Mouse (Mus musculus) embryonic facial prominence, embryonic 14.5 days (tissue): Measurements from ENCODE around the gene Gm28035. TPM values are rescaled to one million over a fixed set of nuclear protein-coding genes. Genes with fewer than 3 reads are reported as not detected.

Source experiments
- ATAC-seq: fragments of 200-750 bp; cut with Nextera tagmentation; 2 replicates; pipeline ENCODE4 v1.8.0; 2017; ENCODE audit warnings: low read depth, moderate number of reproducible peaks, moderate TSS enrichment
- DNase-seq: peaks from one replicate; pipeline ENCODE4 v3.0.0-alpha.2; 2015; ENCODE audit warnings: low spot score
- H3K27ac ChIP-seq: fragments of 300-500 bp; sonication (generic); replicated peaks from 2 replicates; pipeline ENCODE4 v1.5.1; 2014; ENCODE audit warnings: low read depth, mild to moderate bottlenecking, low read length, moderate library complexity
- H3K27me3 ChIP-seq: fragments of 300-500 bp; sonication (generic); replicated peaks from 2 replicates; pipeline ENCODE4 v1.6.1; 2014; ENCODE audit warnings: low read length; ENCODE audit not compliant: control insufficient read depth, insufficient read depth
- H3K36me3 ChIP-seq: fragments of 300-500 bp; sonication (generic); 2 replicates; pipeline ENCODE4 v1.6.1; 2014; ENCODE audit warnings: low read length, mixed read lengths; ENCODE audit not compliant: control insufficient read depth, insufficient read depth
- H3K4me1 ChIP-seq: fragments of 300-500 bp; sonication (generic); 2 replicates; pipeline ENCODE4 v1.6.1; 2014; ENCODE audit warnings: antibody characterized with exemption, low read length; ENCODE audit not compliant: control insufficient read depth, insufficient read depth
- H3K4me2 ChIP-seq: fragments of 300-500 bp; sonication (generic); 2 replicates; pipeline ENCODE4 v1.6.1; 2014; ENCODE audit warnings: low read depth, mild to moderate bottlenecking, low read length, moderate library complexity, mixed read lengths
- H3K4me3 ChIP-seq: fragments of 300-500 bp; sonication (generic); 2 replicates; pipeline ENCODE4 v1.5.1; 2014; ENCODE audit warnings: low read depth, mild to moderate bottlenecking, low read length
- H3K9ac ChIP-seq: fragments of 300-500 bp; sonication (generic); 2 replicates; pipeline ENCODE4 v1.6.1; 2014; ENCODE audit warnings: low read depth, mild to moderate bottlenecking, low read length, moderate library complexity, mixed read lengths
- H3K9me3 ChIP-seq: fragments of 300-500 bp; sonication (generic); 2 replicates; pipeline ENCODE4 v1.6.1; 2016; ENCODE audit warnings: low read length; ENCODE audit not compliant: control insufficient read depth
- WGBS: fragments of 180-500 bp; shearing (Covaris S2); extraction: QIAGEN DNeasy Blood & Tissue Kit; methylation state at CpG from one replicate; pipeline ENCODE4 v1.1.7; 2014; 5-methylcytosine and 5-hydroxymethylcytosine counted together
- polyA plus RNA-seq: library from polyadenylated mRNA; unstranded; fragments of >200 nt; fragmentation: Nextera tagmentation; extraction: Ambion mirVana; gene quantifications from 2 replicates; pipeline ENCODE4 v1.2.1, GENCODE M21; 2014

Gene Gm28035
- polyA plus RNA-seq, 1 experiment from 2014 or later, result 0.06 TPM

GRCm38 (mm10) chr2:30216293-30216692, 24.1 kb upstream of the Gm28035 start:
- Histone ChIP-seq H3K27ac (no peak overlapping the region), H3K27me3 (no peaks in the 10 kb centered on the region), H3K4me2 (no peak overlapping the region), H3K9me3 (no peaks in the 10 kb centered on the region), H3K9ac (no peak overlapping the region), H3K36me3 (no peaks in the 10 kb centered on the region), H3K4me3 (no peak overlapping the region), H3K4me1 (no peaks in the 10 kb centered on the region)
- 98% methylated on average over 5 of the region's 5 CpGs for WGBS
- ATAC-seq, result no peak
- DNase-seq, result no peak

GRCm38 (mm10) chr2:30235593-30235992, 4.8 kb upstream of the Gm28035 start:
- no peak overlapping the region for H3K9ac ChIP-seq
- H3K36me3 ChIP-seq, result peaks cover 11% of the 10 kb centered on the region
- H3K4me1 ChIP-seq, result peaks cover 16% of the 10 kb centered on the region
- ATAC-seq (no peak), DNase-seq (no peak)
- WGBS, result 74% methylated on average over 5 of the region's 5 CpGs
- 0 out of 2 replicates have a peak, but pooled peaks cover under 1% of the 10 kb centered on the region for H3K9me3 ChIP-seq
- no peaks in the 10 kb centered on the region for H3K27me3 ChIP-seq
- H3K27ac ChIP-seq, result no peak overlapping the region
- no peak overlapping the region for H3K4me2 ChIP-seq
- H3K4me3 ChIP-seq, result no peak overlapping the region

GRCm38 (mm10) chr2:30236426-30237198, 3.8 kb upstream of the Gm28035 start:
- Histone ChIP-seq H3K9me3 (no peaks in the 10 kb centered on the region), H3K27ac (peak overlapping the region; percentile 90), H3K4me1 (peaks cover 16% of the 10 kb centered on the region), H3K9ac (peak overlapping the region; percentile 92), H3K4me2 (peak overlapping the region; percentile 86), H3K36me3 (peaks cover 22% of the 10 kb centered on the region), H3K27me3 (no peaks in the 10 kb centered on the region), H3K4me3 (peak overlapping the region; percentile 86)
- no peak for ATAC-seq
- DNase-seq, result peak; percentile 14
- WGBS, result 4% methylated on average over 18 of the region's 18 CpGs

DNA sequence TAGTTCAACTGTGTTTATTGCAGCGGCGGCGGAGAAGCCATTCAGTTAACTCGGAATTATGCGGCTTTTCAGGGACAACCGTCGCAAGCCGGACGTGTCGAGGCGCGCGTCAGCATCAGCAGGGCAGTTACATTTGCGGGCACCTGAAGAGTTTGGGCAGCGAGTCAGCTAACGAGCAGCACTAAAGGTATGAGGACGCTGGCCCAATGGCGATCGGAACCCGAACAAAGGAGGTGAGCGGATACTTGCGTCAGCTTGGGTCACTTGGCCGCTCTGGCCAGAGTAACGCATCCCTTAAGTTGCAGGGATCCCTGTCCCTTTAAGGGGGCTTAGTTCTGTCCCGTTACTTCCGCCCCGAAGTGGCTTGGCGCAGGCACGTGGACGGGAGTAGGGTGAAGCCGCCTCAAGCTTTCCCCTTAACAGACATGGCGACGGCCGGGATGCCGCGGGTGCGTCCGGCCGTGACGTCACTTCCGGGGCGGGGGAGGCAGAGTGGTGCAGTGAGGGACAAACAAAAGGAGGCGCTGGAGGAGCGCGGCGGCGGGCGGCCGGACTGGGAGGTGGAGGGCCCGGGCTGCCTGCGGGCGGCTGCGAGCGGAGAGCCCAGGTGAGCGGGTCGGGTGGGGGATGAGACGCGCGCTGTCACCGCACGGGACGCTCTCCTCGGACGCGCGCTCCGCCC, 3.0 kb upstream of the Gm28035 start, which contains the start of gene Lrrc8a:
Lrrc8a (plus strand) TSS at position 517 of the 682 bp plus-strand sequence.
- peak within 1 kb of the TSS; percentile 90 for H3K27ac ChIP-seq
- H3K4me1 ChIP-seq, result peaks cover 16% of the 10 kb centered on the region
- no peaks in the 10 kb centered on the region for H3K27me3 ChIP-seq
- no peaks in the 10 kb centered on the region for H3K9me3 ChIP-seq
- ATAC-seq (peak; percentile 97), DNase-seq (peak; percentile 99)
- H3K4me3 ChIP-seq, result peak within 1 kb of the TSS; percentile 86
- under 1% methylated on average over 43 of the region's 67 CpGs for WGBS
- H3K4me2 ChIP-seq, result peak within 1 kb of the TSS; percentile 86
- H3K36me3 ChIP-seq, result peaks cover 29% of the 10 kb centered on the region
- H3K9ac ChIP-seq, result peak within 1 kb of the TSS; percentile 92

DNA sequence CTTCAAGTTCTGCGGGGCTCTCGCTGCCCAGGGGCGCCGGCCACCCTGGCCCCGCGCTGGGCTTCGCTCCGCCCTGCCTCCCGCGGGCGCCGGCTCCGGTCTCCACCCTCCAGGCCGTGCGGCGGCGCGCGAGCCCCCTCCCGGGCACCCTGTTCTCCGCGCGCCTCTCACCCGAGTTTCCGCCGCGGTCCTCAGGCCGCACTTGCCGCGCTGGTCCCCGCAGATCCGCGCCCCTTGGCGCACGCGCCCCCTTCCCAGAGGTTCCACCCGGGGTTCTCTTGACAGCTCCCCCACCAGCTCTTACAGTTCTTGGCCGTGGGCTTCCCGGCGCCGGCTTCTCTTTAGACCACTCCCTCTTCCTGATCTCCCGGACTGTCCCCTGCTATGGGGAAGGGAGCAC, 2.5 kb upstream of the Gm28035 start:
- 0% methylated on average over 14 of the region's 42 CpGs for WGBS
- peaks cover 34% of the 10 kb centered on the region for H3K36me3 ChIP-seq
- peak; percentile 68 for DNase-seq
- H3K27me3 ChIP-seq, result no peaks in the 10 kb centered on the region
- H3K4me2 ChIP-seq, result peak overlapping the region; percentile 86
- H3K9me3 ChIP-seq, result no peaks in the 10 kb centered on the region
- H3K4me1 ChIP-seq, result peaks cover 16% of the 10 kb centered on the region
- peak overlapping the region; percentile 92 for H3K9ac ChIP-seq
- peak; percentile 89 for ATAC-seq
- H3K4me3 ChIP-seq, result peak overlapping the region; percentile 86
- H3K27ac ChIP-seq, result peak overlapping the region; percentile 90

DNA sequence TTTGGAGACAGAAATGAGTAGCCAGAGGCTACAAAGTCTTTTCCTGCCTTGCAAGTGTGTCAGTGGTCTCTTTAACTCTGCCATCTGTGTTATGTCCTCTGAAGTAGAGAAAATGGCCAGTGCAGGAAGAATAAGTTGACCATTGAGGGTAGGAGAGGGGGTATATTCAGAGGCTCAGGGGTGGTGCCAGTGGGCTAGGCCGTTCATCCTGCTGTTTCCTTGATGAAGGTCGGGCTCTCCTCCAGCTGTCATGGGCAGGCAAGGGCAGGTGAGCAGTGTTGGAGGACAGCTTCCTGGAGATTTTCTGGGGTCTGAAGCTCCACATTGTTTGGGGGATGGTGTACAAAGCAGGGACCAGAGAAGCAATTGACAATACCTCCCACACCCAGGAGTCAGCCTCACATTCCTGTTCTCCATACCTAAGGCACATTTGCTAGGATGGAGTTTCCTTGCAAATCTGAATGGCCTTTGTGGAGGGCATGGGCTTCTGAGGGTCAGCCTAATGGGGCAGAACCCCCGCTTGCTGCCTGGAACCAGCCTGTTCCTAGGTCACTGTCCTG, 1.4 kb upstream of the Gm28035 start:
- H3K4me3 ChIP-seq, result peak overlapping the region; percentile 86
- H3K27me3 ChIP-seq, result no peaks in the 10 kb centered on the region
- peaks cover 16% of the 10 kb centered on the region for H3K4me1 ChIP-seq
- H3K36me3 ChIP-seq, result peaks cover 45% of the 10 kb centered on the region
- H3K9me3 ChIP-seq, result no peaks in the 10 kb centered on the region
- H3K9ac ChIP-seq, result peak overlapping the region; percentile 92
- WGBS, result 58% methylated on average over 3 of the region's 3 CpGs
- no peak for DNase-seq
- H3K4me2 ChIP-seq, result peak overlapping the region; percentile 86
- no peak for ATAC-seq
- no peak overlapping the region for H3K27ac ChIP-seq

GRCm38 (mm10) chr2:30239777-30240176, 590 bp upstream of the Gm28035 start:
- H3K4me3 ChIP-seq, result no peak overlapping the region
- no peak overlapping the region for H3K4me2 ChIP-seq
- 91% methylated on average over 4 of the region's 4 CpGs for WGBS
- no peaks in the 10 kb centered on the region for H3K9me3 ChIP-seq
- H3K27ac ChIP-seq, result no peak overlapping the region
- DNase-seq (no peak), ATAC-seq (no peak)
- H3K4me1 ChIP-seq, result peaks cover 16% of the 10 kb centered on the region
- 0 out of 2 replicates have a peak overlapping the region, but pooled peaks have one; percentile 15 for H3K9ac ChIP-seq
- H3K27me3 ChIP-seq, result no peaks in the 10 kb centered on the region
- H3K36me3 ChIP-seq, result peaks cover 50% of the 10 kb centered on the region

DNA sequence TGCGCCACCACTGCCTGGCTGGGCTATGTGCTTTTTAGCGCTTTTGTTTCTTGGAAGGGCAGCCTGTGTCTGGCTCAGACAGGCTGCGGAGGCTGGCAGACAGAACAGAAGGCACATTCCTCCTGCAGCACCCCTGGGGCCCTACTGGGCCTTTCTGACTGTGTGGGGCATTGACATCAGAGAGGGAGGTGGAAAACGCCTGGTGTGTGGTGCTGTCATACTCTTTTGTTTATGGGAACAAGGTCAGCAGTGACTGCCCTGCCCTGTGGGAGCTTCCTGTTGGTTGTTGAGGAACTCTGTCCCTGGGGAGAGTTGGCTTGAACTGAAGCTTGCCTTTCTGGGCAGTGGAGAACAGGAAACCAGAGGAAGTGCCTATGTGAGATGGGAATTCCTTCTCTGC, 2.1 kb downstream of the Gm28035 start:
- H3K9me3 ChIP-seq, result no peaks in the 10 kb centered on the region
- ATAC-seq (no peak), DNase-seq (peak; percentile 80)
- 43% methylated on average over 4 of the region's 4 CpGs for WGBS
- H3K4me2 ChIP-seq, result no peak overlapping the region
- no peak overlapping the region for H3K4me3 ChIP-seq
- peaks cover 10% of the 10 kb centered on the region for H3K4me1 ChIP-seq
- no peak overlapping the region for H3K27ac ChIP-seq
- H3K27me3 ChIP-seq, result no peaks in the 10 kb centered on the region
- no peak overlapping the region for H3K9ac ChIP-seq
- H3K36me3 ChIP-seq, result peaks cover 55% of the 10 kb centered on the region
